Mouse (Mus musculus) frontal cortex, adult (tissue): Measurements from ENCODE around the gene Naa15.
"Not testable (repeated sequence)": the region's sequence is repeated elsewhere in the genome, so short reads cannot be mapped to it uniquely, and the experiment has no call there.

Experiments
- ATAC-seq: cut with Nextera tagmentation; 2 replicates; pipeline ENCODE4 v1.9.2; 2017; ENCODE audit warnings: mild to moderate bottlenecking, moderate library complexity, mixed read lengths; ENCODE audit not compliant: low TSS enrichment

Gene Naa15

GRCm38 (mm10) chr3:51393651-51394050 is 21.3 kb upstream of the Naa15 start:
- no peak for ATAC-seq

- ATAC-seq: no peak
Measured at GRCm38 (mm10) chr3:51394881-51395280, 20.1 kb upstream of the Naa15 start.

DNA sequence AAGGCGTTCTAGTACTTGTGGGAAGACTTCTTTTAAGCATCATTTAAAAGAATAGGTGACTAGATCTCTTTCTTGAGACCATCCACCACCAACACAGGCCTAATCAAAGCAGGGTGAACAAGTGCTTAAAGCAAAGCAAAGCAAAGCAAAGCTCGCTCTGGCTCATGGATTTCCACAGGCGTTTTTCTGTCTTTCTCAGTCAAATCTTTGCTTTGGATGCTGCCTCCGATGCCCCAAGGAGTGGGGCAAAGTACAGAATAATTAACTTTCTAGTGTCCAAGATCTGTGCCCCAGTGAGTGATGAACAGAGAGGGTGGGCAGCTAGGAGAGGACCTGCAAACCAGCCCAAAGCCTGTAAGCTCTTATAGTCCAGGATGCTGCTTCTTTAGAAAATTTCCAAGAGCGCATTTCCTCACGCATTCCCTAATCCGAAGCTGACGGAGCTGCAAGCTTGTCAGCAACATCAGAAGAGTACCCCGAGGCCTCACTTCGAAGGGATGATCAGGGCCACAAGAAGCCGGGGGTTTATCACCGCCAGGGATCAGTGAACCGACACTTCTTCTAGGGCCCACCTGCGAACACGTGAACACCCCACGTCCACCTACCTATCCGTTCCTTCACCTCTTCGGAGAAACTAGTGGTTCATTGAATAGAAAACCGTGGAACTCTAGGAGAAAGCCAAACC is 19.3 kb upstream of the Naa15 start:
- ATAC-seq: no peak

DNA sequence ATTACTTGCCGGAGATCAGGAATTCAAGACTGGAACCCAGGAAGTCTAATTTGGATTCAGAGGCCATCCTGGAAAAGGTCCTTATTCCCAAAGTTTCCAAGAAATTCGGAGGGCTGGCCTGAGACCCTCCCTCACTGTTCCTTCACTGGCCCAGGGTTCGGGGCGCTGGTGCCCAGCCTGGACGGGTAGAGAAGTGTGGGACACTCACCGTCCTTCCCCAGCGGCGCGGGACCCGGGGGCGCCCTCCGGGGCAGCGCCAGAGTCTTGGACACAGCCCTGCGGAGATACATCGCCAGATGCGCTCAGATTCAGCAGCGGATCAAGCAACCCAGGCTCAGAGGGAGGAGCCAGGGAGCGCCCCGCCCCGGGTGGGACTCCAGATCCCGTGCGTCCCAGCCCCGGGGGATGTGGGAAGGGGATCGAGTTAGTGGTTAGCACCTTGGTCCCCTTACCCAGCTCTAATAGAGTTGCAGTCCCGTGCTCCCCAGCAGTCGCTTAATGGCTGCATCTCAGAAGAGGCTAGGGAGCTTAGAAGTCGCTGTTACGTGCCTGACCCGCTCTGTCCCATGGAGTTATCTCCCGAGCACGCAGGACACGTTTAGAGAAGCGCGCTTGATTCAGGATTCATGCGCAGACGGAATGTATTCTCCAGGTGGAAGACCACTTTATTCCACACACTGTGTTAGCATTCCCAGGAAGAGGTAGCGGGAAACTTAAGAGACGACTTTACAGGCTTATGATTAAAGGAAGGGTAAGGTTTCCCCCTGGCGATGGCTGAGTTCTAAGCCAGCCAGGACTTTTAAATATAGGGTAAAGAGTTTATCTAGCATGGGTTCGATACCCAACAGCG is 18.5 kb upstream of the Naa15 start, which contains the start of gene Mgarp:
Gene Mgarp, minus strand, starts transcription at position 520 of the 850 bp plus-strand sequence.
- peak; percentile 43 for ATAC-seq

- ATAC-seq: no peak
Measured at GRCm38 (mm10) chr3:51397700-51398299, 17.1 kb upstream of the Naa15 start.

GRCm38 (mm10) chr3:51398667-51399066 is 16.3 kb upstream of the Naa15 start:
- no peak for ATAC-seq

- no peak for ATAC-seq
Measured at GRCm38 (mm10) chr3:51399531-51399930, 15.4 kb upstream of the Naa15 start.

GRCm38 (mm10) chr3:51400682-51401081 is 14.3 kb upstream of the Naa15 start:
- peak; percentile 71 for ATAC-seq

DNA sequence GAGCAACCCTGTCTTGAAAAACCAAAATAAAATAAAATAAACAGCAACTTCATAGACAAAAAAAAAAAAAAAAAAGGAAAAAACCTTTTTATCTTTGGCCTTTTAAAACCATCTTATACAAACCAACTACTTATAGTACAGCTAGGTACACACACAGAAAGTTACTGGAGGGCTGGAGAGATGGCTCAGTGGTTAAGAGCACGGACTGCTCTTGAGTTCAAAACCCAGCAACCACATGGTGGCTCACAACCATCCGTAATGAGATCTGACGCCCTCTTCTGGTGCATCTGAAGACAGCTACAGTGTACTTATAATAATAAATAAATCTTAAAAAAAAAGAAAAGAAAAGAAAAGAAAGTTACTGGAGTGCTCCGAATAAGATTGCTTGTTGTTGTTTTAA is 12.9 kb upstream of the Naa15 start:
- not testable (repeated sequence) for ATAC-seq

- ATAC-seq: no peak
Measured at GRCm38 (mm10) chr3:51402628-51403027, 12.3 kb upstream of the Naa15 start.

- ATAC-seq: peak; percentile 69
Measured at GRCm38 (mm10) chr3:51407870-51408560, 6.9 kb upstream of the Naa15 start.

DNA sequence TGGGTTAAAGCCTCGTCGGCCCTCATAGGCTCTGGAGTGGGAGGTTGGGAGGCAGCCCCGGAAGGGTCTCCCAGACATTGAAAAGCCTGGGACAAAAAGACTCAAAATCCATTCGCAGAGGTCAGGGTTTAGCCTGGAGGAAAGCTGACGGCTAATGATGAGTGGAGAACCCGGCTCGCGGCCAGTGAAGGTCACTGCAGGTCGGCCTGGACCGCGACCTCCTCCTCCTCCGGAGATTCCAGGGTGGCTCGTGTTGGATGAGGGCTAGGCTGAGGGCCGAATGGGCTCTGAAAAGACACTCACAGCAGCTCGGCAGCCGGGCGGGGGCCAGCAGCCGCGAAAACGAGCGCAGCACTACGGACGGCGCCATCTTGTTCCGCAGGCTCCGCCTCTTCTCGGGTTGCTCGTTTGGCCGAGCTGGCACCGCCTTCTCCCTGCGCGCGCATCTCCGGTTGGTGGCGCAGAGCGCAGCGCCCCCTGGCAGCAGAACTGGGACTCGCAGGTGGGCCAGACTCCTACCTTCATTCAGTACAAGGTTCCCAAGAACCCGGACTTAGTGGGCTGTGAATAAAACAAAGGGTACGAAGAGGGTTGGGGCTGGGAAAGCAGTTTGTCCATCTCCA is 6.3 kb upstream of the Naa15 start, which contains the start of gene Ndufc1:
Gene Ndufc1, minus strand, starts transcription at position 428 of the 623 bp plus-strand sequence.
- peak; percentile 94 for ATAC-seq

DNA sequence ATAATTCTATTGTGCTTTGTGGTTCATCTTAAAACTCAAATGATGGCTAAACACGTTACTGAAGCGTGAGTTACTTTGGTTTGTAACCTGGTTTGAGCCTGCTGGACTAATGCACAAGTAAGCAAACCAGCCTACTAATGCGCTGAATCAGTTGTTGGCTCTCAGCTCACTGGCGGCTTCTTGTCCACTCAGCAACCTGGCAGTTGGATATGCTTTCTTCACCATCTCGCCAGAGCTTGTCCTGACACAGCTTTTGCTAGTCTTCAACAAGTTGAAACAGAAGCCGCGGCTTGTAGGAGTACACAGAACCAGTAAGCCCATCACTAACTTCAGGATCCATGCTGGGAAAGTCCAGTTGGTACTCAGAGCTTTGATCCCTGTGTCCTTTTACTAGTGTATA is 2.5 kb upstream of the Naa15 start:
- ATAC-seq: no peak

GRCm38 (mm10) chr3:51413276-51413675 is 1.7 kb upstream of the Naa15 start:
- no peak for ATAC-seq

DNA sequence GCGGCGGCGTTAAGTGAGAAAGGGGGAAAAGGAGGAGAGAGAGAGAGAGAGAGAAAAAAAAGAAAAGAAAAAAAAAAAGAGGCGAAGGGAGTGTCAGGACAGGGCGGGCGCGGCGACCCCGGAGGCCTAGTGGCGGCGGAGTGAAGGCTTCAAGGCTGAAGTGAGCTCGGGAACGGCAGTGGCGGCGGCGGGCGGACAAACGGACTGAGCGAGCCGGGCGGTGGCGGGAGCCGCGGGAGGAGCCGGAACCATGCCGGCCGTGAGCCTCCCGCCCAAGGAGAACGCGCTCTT is 1.1 kb downstream of the Naa15 start:
- peak; percentile 43 for ATAC-seq

GRCm38 (mm10) chr3:51416364-51417134 is 1.6 kb downstream of the Naa15 start:
- ATAC-seq: peak; percentile 35

- no peak for ATAC-seq
Measured at GRCm38 (mm10) chr3:51417135-51417458, 2.1 kb downstream of the Naa15 start.

DNA sequence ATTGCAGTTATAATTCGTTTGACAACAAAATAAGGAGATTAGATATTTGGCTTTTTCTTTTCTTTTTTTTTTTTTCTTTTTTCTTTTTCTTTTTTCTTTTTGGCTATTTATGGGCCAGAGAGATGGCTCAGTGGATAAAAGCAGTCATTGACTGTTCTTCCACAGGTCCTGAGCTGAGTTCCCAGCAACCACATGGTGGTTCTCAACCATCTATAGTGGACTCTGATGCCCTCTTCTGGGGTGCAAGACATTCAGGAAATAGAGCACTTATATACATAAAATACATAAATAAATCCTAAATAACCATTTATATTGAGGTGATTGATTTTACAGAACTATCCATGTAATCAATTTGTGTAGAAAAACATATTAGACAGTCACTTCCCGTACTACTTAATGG is 2.5 kb downstream of the Naa15 start:
- no peak for ATAC-seq

GRCm38 (mm10) chr3:51417966-51418365 is 3.0 kb downstream of the Naa15 start:
- no peak for ATAC-seq

- ATAC-seq: no peak
Measured at GRCm38 (mm10) chr3:51421921-51422320, 7.0 kb downstream of the Naa15 start.

- no peak for ATAC-seq
Measured at GRCm38 (mm10) chr3:51425394-51425793, 10.4 kb downstream of the Naa15 start.
